Mouse (Mus musculus): Measurements from ENCODE around the gene Ube2r2. TPM values are rescaled to one million over a fixed set of nuclear protein-coding genes. Genes with fewer than 3 reads are reported as not detected.

The Ube2r2 gene
- polyA plus RNA-seq, 1 experiment: 28.5 TPM

DNA sequence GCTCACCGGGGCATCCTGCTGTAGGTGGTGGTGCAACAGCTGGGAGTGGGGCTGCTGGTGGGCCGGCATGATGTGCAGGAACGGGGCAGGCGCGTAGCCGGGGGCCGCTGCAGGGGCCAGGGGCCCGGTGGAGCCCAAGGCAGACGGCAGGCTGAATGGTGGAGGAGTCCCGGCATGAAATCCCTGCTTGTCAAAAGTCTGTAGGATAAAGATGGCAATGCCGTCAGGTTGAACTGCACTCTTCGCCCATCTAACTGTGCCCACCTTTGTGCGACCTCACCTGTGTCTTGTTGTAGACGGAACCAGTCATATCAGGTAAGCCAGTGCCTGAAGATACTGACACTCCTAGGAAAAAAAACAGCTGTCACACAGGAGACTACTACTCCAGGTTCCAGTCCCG, 59.8 kb downstream of the Ube2r2 start:
- 96% methylated on average over 15 of the region's 15 CpGs for WGBS
- DNase-seq (ENCODE audit: low read depth in 1 of 2, low spot score in 2 of 2): no peak
- no peak for TF ChIP-seq CTCF (IDR thresholded peaks at IDR 0.05; ENCODE audit: extremely low read depth, insufficient read depth, insufficient read length, insufficient replicate concordance)
- no peak for TF ChIP-seq POLR2A (IDR thresholded peaks at IDR 0.05; ENCODE audit: low read depth, low read length)
- Histone ChIP-seq H3K27ac (ENCODE audit: insufficient read depth, low read length) (no peak overlapping the region), H3K27me3 (ENCODE audit: control insufficient read depth, insufficient read depth, low read length) (no peaks in the 10 kb centered on the region), H3K4me3 (ENCODE audit: extremely low read depth, insufficient read depth, insufficient read length) (no peak overlapping the region), H3K36me3 (ENCODE audit: control insufficient read depth, insufficient read depth, low read length) (peaks cover 54% of the 10 kb centered on the region), H3K4me1 (ENCODE audit: control insufficient read depth, insufficient read depth, insufficient read length) (no peaks in the 10 kb centered on the region)

DNA sequence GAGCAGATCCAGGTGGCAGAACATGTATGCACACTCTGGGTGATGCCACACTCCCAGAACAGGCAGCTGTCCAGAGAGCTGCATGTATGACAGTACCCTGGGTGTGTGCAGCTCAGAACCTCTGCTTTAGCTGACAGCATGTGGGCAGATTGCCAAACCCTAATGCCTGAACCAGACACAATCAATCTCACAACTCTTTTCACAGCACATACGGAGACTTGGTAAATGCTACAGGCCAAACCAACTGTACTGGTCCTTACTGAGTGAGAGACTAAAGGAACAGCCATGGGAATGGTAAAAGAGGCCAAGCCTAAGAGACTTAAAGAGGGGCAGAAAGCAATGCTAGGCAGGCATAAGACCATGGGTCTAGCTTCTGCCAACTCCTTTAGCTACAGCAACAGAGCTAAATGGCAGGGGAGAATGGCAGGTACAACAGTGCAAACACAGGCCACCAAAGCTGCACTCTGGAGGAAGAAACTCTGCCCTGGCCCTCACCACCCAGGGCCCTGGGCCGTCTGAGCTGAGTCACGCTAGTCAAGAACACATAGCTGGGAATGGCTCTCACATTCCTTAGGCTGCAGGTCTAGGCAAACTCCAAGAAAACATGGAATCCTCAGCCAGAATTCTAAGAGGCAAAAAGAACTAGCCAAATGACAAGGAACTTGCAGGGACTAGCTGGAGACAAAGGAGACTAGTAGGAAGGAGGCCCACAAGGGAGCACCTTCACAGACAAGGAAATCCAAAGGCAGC, 61.5 kb downstream of the Ube2r2 start:
- WGBS: 90% methylated on average over 3 of the region's 3 CpGs
- Histone ChIP-seq H3K36me3 (ENCODE audit: control insufficient read depth, insufficient read depth, low read length) (peaks cover 58% of the 10 kb centered on the region), H3K4me1 (ENCODE audit: control insufficient read depth, insufficient read depth, insufficient read length) (no peaks in the 10 kb centered on the region), H3K27me3 (ENCODE audit: control insufficient read depth, insufficient read depth, low read length) (no peaks in the 10 kb centered on the region), H3K4me3 (ENCODE audit: extremely low read depth, insufficient read depth, insufficient read length) (no peak overlapping the region), H3K27ac (ENCODE audit: insufficient read depth, low read length) (no peak overlapping the region)
- DNase-seq (ENCODE audit: low read depth in 1 of 2, low spot score in 2 of 2): no peak
- TF ChIP-seq CTCF (IDR thresholded peaks at IDR 0.05; ENCODE audit: extremely low read depth, insufficient read depth, insufficient read length, insufficient replicate concordance): no peak
- no peak for TF ChIP-seq POLR2A (IDR thresholded peaks at IDR 0.05; ENCODE audit: low read depth, low read length)

DNA sequence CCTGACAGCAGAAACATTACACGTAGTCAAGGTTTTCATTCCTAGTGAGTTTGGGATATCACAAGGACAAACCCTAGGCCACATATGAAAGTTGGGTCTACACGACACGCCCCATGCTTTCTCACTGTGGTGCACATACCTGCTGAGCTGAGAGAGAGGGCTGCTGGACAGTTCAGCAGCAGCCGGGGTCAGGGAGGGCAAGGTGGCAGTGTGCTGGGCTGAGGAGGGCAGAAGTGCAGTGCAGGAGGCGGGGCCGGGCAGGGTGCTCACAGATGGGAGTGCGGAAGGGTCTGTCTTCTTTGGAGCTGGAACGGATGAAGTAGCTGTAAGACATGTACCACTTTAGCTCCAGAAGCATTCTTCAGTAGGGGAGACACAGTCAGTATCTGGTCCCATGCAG, 66.6 kb downstream of the Ube2r2 start:
- WGBS: 95% methylated on average over 8 of the region's 8 CpGs
- TF ChIP-seq POLR2A (IDR thresholded peaks at IDR 0.05; ENCODE audit: low read depth, low read length): no peak
- TF ChIP-seq CTCF (IDR thresholded peaks at IDR 0.05; ENCODE audit: extremely low read depth, insufficient read depth, insufficient read length, insufficient replicate concordance): no peak
- H3K4me3 ChIP-seq (ENCODE audit: extremely low read depth, insufficient read depth, insufficient read length): no peak overlapping the region
- no peak overlapping the region for H3K27ac ChIP-seq (ENCODE audit: insufficient read depth, low read length)
- H3K36me3 ChIP-seq (ENCODE audit: control insufficient read depth, insufficient read depth, low read length): peaks cover 59% of the 10 kb centered on the region
- H3K27me3 ChIP-seq (ENCODE audit: control insufficient read depth, insufficient read depth, low read length): no peaks in the 10 kb centered on the region
- H3K4me1 ChIP-seq (ENCODE audit: control insufficient read depth, insufficient read depth, insufficient read length): no peaks in the 10 kb centered on the region
- DNase-seq (ENCODE audit: low read depth in 1 of 2, low spot score in 2 of 2): no peak

DNA sequence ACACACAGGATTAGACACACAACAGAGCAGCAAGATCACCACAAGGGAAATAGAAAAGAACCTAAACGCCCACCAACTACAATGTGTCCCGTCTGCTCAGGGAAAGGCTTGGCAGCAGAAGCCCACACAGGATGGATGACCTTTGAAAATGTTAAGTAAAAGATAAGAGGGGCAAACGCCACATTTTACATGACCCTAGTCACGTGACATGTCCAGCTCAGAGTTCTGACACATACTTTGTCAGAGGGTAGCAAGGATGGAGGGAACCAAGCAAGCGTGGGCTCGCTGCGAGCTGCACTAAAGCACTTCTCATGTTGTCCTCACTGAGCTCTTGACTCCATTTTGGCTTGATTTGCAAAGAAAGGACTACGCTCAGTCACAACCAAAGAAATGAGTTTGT, 70.2 kb downstream of the Ube2r2 start:
- no peak for DNase-seq (ENCODE audit: low read depth in 1 of 2, low spot score in 2 of 2)
- no peak overlapping the region for H3K27ac ChIP-seq (ENCODE audit: insufficient read depth, low read length)
- peaks cover 61% of the 10 kb centered on the region for H3K36me3 ChIP-seq (ENCODE audit: control insufficient read depth, insufficient read depth, low read length)
- no peak overlapping the region for H3K4me3 ChIP-seq (ENCODE audit: extremely low read depth, insufficient read depth, insufficient read length)
- TF ChIP-seq POLR2A (IDR thresholded peaks at IDR 0.05; ENCODE audit: low read depth, low read length) (no peak), CTCF (IDR thresholded peaks at IDR 0.05; ENCODE audit: extremely low read depth, insufficient read depth, insufficient read length, insufficient replicate concordance) (no peak)
- no peaks in the 10 kb centered on the region for H3K27me3 ChIP-seq (ENCODE audit: control insufficient read depth, insufficient read depth, low read length)
- no peaks in the 10 kb centered on the region for H3K4me1 ChIP-seq (ENCODE audit: control insufficient read depth, insufficient read depth, insufficient read length)
- 93% methylated on average over 8 of the region's 8 CpGs for WGBS

GRCm38 (mm10) chr4:41208050-41208449, 72.5 kb downstream of the Ube2r2 start:
- 87% methylated on average over 4 of the region's 4 CpGs for whole genome bisulfite sequencing
- H3K36me3 ChIP-seq (ENCODE audit: control insufficient read depth, insufficient read depth, low read length): peaks cover 48% of the 10 kb centered on the region
- TF ChIP-seq POLR2A (IDR thresholded peaks at IDR 0.05; ENCODE audit: low read depth, low read length) (no peak), CTCF (IDR thresholded peaks at IDR 0.05; ENCODE audit: extremely low read depth, insufficient read depth, insufficient read length, insufficient replicate concordance) (no peak)

DNA sequence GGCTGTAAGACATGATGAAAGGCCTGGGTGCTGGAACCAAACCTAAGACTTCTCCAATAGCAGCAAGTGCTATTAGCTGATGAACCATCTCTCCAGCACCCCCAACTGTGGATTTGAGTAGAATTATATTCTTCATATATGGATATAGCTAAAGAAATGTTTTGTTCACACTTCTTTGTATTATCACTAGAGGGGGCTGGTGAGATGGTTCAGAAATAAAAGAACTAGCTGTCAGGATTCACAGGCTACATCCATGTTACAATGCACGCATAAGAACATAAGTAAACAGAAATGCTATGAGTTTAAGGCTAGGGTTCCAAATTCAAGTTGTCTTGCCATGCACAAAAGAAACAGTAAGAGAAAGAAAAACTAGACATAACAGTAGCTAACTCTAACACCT, 89.9 kb downstream of the Ube2r2 start:
- no peak for DNase-seq (ENCODE audit: low read depth in 1 of 2, low spot score in 2 of 2)
- peaks cover 25% of the 10 kb centered on the region for H3K36me3 ChIP-seq (ENCODE audit: control insufficient read depth, insufficient read depth, low read length)
- H3K4me1 ChIP-seq (ENCODE audit: control insufficient read depth, insufficient read depth, insufficient read length): no peaks in the 10 kb centered on the region
- TF ChIP-seq CTCF (IDR thresholded peaks at IDR 0.05; ENCODE audit: extremely low read depth, insufficient read depth, insufficient read length, insufficient replicate concordance) (no peak), POLR2A (IDR thresholded peaks at IDR 0.05; ENCODE audit: low read depth, low read length) (no peak)
- no peak overlapping the region for H3K4me3 ChIP-seq (ENCODE audit: extremely low read depth, insufficient read depth, insufficient read length)
- 93% methylated on average over 1 of the region's 1 CpGs for WGBS
- H3K27me3 ChIP-seq (ENCODE audit: control insufficient read depth, insufficient read depth, low read length): no peaks in the 10 kb centered on the region
- no peak overlapping the region for H3K27ac ChIP-seq (ENCODE audit: insufficient read depth, low read length)

More at GRCm38 (mm10) chr4:41208050-41208449, 72.5 kb downstream of the Ube2r2 start:
- DNase-seq (ENCODE audit: low read depth in 1 of 2, low spot score in 2 of 2): no peak
- H3K27me3 ChIP-seq (ENCODE audit: control insufficient read depth, insufficient read depth, low read length): no peaks in the 10 kb centered on the region
- H3K4me1 ChIP-seq (ENCODE audit: control insufficient read depth, insufficient read depth, insufficient read length): no peaks in the 10 kb centered on the region
- no peak overlapping the region for H3K27ac ChIP-seq (ENCODE audit: insufficient read depth, low read length)
- H3K4me3 ChIP-seq (ENCODE audit: extremely low read depth, insufficient read depth, insufficient read length): no peak overlapping the region

DNA sequence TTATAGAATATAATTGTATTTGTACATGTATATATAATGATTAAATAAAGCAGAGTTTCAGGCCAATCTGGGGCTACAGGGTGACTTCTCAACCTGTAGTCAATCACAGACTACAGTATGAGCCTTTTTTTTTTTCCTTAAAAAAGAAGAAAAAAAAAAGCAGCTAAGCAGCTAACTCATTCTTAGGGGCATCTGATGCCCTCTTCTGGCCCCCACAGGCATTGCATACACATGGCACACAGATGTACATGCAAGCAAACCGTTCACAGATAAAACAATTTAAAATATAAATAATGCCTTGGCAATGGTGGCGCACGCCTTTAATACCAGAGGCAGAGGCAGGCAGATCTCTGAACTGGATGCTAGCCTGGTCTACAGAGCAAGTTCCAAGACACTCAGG, 90.8 kb downstream of the Ube2r2 start:
- Histone ChIP-seq H3K4me1 (ENCODE audit: control insufficient read depth, insufficient read depth, insufficient read length) (no peaks in the 10 kb centered on the region), H3K4me3 (ENCODE audit: extremely low read depth, insufficient read depth, insufficient read length) (no peak overlapping the region), H3K27ac (ENCODE audit: insufficient read depth, low read length) (no peak overlapping the region), H3K36me3 (ENCODE audit: control insufficient read depth, insufficient read depth, low read length) (peaks cover 20% of the 10 kb centered on the region), H3K27me3 (ENCODE audit: control insufficient read depth, insufficient read depth, low read length) (no peaks in the 10 kb centered on the region)
- peak; percentile 7 to 41 for DNase-seq (ENCODE audit: low read depth in 1 of 2, low spot score in 2 of 2)
- TF ChIP-seq POLR2A (IDR thresholded peaks at IDR 0.05; ENCODE audit: low read depth, low read length) (no peak), CTCF (IDR thresholded peaks at IDR 0.05; ENCODE audit: extremely low read depth, insufficient read depth, insufficient read length, insufficient replicate concordance) (peak; percentile 30; the same call in 1 of the 2 replicates)
- 80% methylated on average over 3 of the region's 3 CpGs for WGBS
